Mouse (Mus musculus): ENCODE data around the gene Ppm1h.

GRCm38 (mm10) chr10:122991053-122991452, 312.5 kb downstream of the Ppm1h start:
- no peak for TF ChIP-seq CTCF (conservative IDR thresholded peaks at IDR 0.05 in 1 of 2, IDR thresholded peaks at IDR 0.05 in 1 of 2; ENCODE audit: low read depth in 2 of 2, low read length in 2 of 2)
- TF ChIP-seq ELF1 (IDR thresholded peaks at IDR 0.05; ENCODE audit: low read depth, low read length), result no peak
- TF ChIP-seq USF2 (conservative IDR thresholded peaks at IDR 0.05; ENCODE audit: low read depth, low read length), result no peak
- no peak for TF ChIP-seq CHD2 (IDR thresholded peaks at IDR 0.05; ENCODE audit: low read length)
- no peak for TF ChIP-seq EP300 (IDR thresholded peaks at IDR 0.05; ENCODE audit: low read length)
- no peak for TF ChIP-seq POLR2A (IDR thresholded peaks at IDR 0.05; ENCODE audit: low read depth, low read length)
- no peak for TF ChIP-seq NRF1 (IDR thresholded peaks at IDR 0.05; ENCODE audit: low read depth, low read length)
- TF ChIP-seq MXI1 (IDR thresholded peaks at IDR 0.05; ENCODE audit: low read depth, low read length), result no peak
- TF ChIP-seq JUND (conservative IDR thresholded peaks at IDR 0.05; ENCODE audit: low read depth, low read length), result no peak
